Mouse (Mus musculus) cerebellum, adult 8-10 months (tissue): ENCODE results near the gene Efs.
"Not testable (repeated sequence)": the region's sequence is repeated elsewhere in the genome, so short reads cannot be mapped to it uniquely, and the experiment has no call there.

Experiments used
- DNase-seq: peaks from one replicate; pipeline ENCODE4 v3.0.0; 2022

Efs gene

GRCm38 (mm10) chr14:54925349-54926342 is at the start of gene Efs:
Gene Efs, minus strand, starts transcription at chr14:54926126.
- DNase-seq = peak; percentile 49

- DNase-seq = no peak
Measured at GRCm38 (mm10) chr14:54974068-54974791, 48.3 kb upstream of the Efs start.

GRCm38 (mm10) chr14:54972786-54973185 is 46.9 kb upstream of the Efs start:
- not testable (repeated sequence) for DNase-seq

GRCm38 (mm10) chr14:54968344-54968743 is 42.4 kb upstream of the Efs start:
- no peak for DNase-seq

- no peak for DNase-seq
Measured at GRCm38 (mm10) chr14:54967874-54968273, 41.9 kb upstream of the Efs start.

GRCm38 (mm10) chr14:54966320-54966977 is 40.5 kb upstream of the Efs start, which contains the start of gene Myh6:
Gene Myh6, minus strand, starts transcription at chr14:54966927.
- DNase-seq = no peak

GRCm38 (mm10) chr14:54965631-54966030 is 39.7 kb upstream of the Efs start:
- DNase-seq = no peak

GRCm38 (mm10) chr14:54965044-54965443 is 39.1 kb upstream of the Efs start:
- DNase-seq = no peak

GRCm38 (mm10) chr14:54963727-54964126 is 37.8 kb upstream of the Efs start:
- DNase-seq = no peak

GRCm38 (mm10) chr14:54962714-54963113 is 36.8 kb upstream of the Efs start:
- no peak for DNase-seq

GRCm38 (mm10) chr14:54961487-54961886 is 35.6 kb upstream of the Efs start:
- no peak for DNase-seq

- no peak for DNase-seq
Measured at GRCm38 (mm10) chr14:54960769-54961168, 34.8 kb upstream of the Efs start.

GRCm38 (mm10) chr14:54959853-54960613 is 34.1 kb upstream of the Efs start:
- DNase-seq = not testable (repeated sequence)

GRCm38 (mm10) chr14:54959197-54959596 is 33.3 kb upstream of the Efs start:
- no peak for DNase-seq

- DNase-seq = no peak
Measured at GRCm38 (mm10) chr14:54958503-54958902, 32.6 kb upstream of the Efs start.

- no peak for DNase-seq
Measured at GRCm38 (mm10) chr14:54956533-54956932, 30.6 kb upstream of the Efs start.

GRCm38 (mm10) chr14:54955481-54955880 is 29.6 kb upstream of the Efs start:
- no peak for DNase-seq

- no peak for DNase-seq
Measured at GRCm38 (mm10) chr14:54954474-54954873, 28.5 kb upstream of the Efs start.

- DNase-seq = no peak
Measured at GRCm38 (mm10) chr14:54953664-54954206, 27.8 kb upstream of the Efs start.

GRCm38 (mm10) chr14:54951587-54951986 is 25.7 kb upstream of the Efs start:
- no peak for DNase-seq

- no peak for DNase-seq
Measured at GRCm38 (mm10) chr14:54950493-54950892, 24.6 kb upstream of the Efs start.

- DNase-seq = no peak
Measured at GRCm38 (mm10) chr14:54948781-54949180, 22.9 kb upstream of the Efs start.
